In the genomic region with DNA sequence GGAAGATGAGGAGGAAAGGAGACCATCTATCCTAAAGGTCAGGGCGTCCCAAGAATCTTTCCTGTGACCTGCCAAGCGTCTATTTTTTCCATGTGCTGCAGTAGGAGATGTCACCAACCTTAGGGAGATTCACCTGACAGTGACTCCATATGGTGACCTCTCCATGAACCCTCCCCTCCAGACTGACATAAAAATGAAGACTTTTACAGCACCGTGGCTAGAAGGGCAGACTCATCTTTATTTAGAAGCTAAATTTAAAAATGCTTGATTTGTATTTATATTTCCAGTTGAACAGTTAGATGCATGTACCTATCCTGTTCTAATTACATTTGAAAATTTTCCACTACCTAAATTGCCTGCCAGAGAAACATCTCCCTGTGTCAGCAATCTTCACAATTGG, we compare ENCODE assay signal across 27 mouse cellular contexts.
"Had no signal": no experiment of that assay in that cellular context is flagged by ENCODE, and none has a peak within 500 bp of the region (broad histone marks: within the 10 kb centered on the region; RNA-seq: fewer than 3 reads in every experiment).

No protein-coding gene starts in this region.

- DNase-seq: gastrocnemius, postnatal 14 days; gastrocnemius, postnatal 36 days; heart, adult 11 months; heart, adult 2 months; heart, postnatal 14 days; heart, postnatal 36 days; kidney, adult 11 months; kidney, adult 2 months; kidney, adult 9 months; kidney, postnatal 14 days; kidney, postnatal 36 days; layer of hippocampus, adult 9-11 months; layer of hippocampus, postnatal 36 days; left cerebral cortex, postnatal 4 days; lung, adult 18-20 months had no signal

- H3K4me3 ChIP-seq: heart, adult 2 months; heart, embryonic 15.5 days; hindbrain, embryonic 13.5 days; hindbrain, embryonic 15.5 days; kidney, embryonic 15.5 days; limb, embryonic 13.5 days; limb, embryonic 15.5 days; liver, embryonic 12.5 days had no signal

- ATAC-seq: hindbrain, postnatal 0 days; intestine, embryonic 16.5 days; liver, embryonic 12.5 days had no signal

- H3K36me3 ChIP-seq: heart, embryonic 15.5 days; hindbrain, embryonic 13.5 days; hindbrain, embryonic 15.5 days; kidney, embryonic 15.5 days; limb, embryonic 13.5 days; limb, embryonic 15.5 days; liver, embryonic 12.5 days had no signal

- H3K27ac ChIP-seq: heart, adult 2 months; heart, embryonic 15.5 days; hindbrain, embryonic 13.5 days; hindbrain, embryonic 15.5 days; hindbrain, postnatal 0 days; kidney, embryonic 15.5 days; kidney, postnatal 0 days; limb, embryonic 13.5 days; limb, embryonic 15.5 days; liver, embryonic 12.5 days; liver, embryonic 14.5 days had no signal

- H3K9me3 ChIP-seq: heart, embryonic 15.5 days; hindbrain, embryonic 13.5 days; hindbrain, embryonic 15.5 days; kidney, embryonic 15.5 days; limb, embryonic 13.5 days; limb, embryonic 15.5 days; liver, embryonic 12.5 days had no signal

- H3K4me2 ChIP-seq: heart, embryonic 11.5 days; heart, embryonic 15.5 days; hindbrain, embryonic 13.5 days; hindbrain, embryonic 15.5 days; kidney, embryonic 15.5 days; limb, embryonic 13.5 days; limb, embryonic 15.5 days; liver, embryonic 12.5 days had no signal

- H3K4me1 ChIP-seq: hindbrain, embryonic 13.5 days; hindbrain, embryonic 15.5 days; kidney, embryonic 15.5 days; limb, embryonic 13.5 days; limb, embryonic 15.5 days; liver, embryonic 12.5 days had no signal

- H3K9ac ChIP-seq: heart, embryonic 15.5 days; hindbrain, embryonic 13.5 days; hindbrain, embryonic 15.5 days; kidney, embryonic 15.5 days; limb, embryonic 13.5 days; limb, embryonic 15.5 days; liver, embryonic 12.5 days; liver, embryonic 14.5 days had no signal

- H3K27me3 ChIP-seq: heart, embryonic 15.5 days; hindbrain, embryonic 13.5 days; hindbrain, embryonic 15.5 days; kidney, embryonic 15.5 days; limb, embryonic 13.5 days; limb, embryonic 15.5 days; liver, embryonic 12.5 days had no signal
